In the genomic region with DNA sequence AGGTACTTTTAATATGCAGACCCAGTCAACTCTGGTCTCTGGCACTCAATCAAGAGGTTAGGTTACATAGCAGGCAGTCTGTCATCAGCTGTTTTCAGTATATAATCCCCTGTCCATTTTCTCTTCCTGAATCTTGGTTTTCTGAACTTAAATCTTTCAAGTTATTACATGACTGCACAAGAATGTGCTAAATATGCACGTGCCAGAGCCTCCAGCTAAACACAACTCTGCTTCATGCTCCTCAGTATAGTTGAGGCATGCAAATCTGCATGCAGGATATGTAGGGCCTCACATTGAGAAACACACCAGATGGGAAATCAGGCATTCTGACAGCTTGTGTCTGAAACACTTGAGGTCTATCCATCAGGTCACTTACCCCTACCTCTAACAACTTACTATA, we compare ENCODE assay signal across 15 mouse cellular contexts.
"Had no signal": no experiment of that assay in that cellular context is flagged by ENCODE, and none has a peak within 500 bp of the region (broad histone marks: within the 10 kb centered on the region; RNA-seq: fewer than 3 reads in every experiment).

No protein-coding gene starts in this region.

- H3K27me3 ChIP-seq: limb, embryonic 15.5 days; midbrain, embryonic 13.5 days had no signal

- DNase-seq: kidney, adult 8-10 months; kidney, postnatal 14 days; kidney, postnatal 4 days; left cerebral cortex, postnatal 4 days; liver, postnatal 0 days; lung, embryonic 14.5 days; thymus, adult 18-20 months; thymus, postnatal 4 days had no signal

- H3K27ac ChIP-seq: limb, embryonic 15.5 days; liver, embryonic 14.5 days; macrophage; midbrain, embryonic 10.5 days; midbrain, embryonic 13.5 days had no signal

- H3K4me1 ChIP-seq: limb, embryonic 15.5 days; midbrain, embryonic 10.5 days; midbrain, embryonic 13.5 days had no signal

- H3K4me3 ChIP-seq: limb, embryonic 15.5 days; midbrain, embryonic 10.5 days; midbrain, embryonic 13.5 days had no signal

- H3K36me3 ChIP-seq: limb, embryonic 15.5 days; midbrain, embryonic 10.5 days; midbrain, embryonic 13.5 days had no signal

- H3K9ac ChIP-seq: limb, embryonic 15.5 days; liver, embryonic 14.5 days; liver, postnatal 0 days; lung, embryonic 14.5 days; midbrain, embryonic 13.5 days had no signal

- H3K4me2 ChIP-seq: limb, embryonic 15.5 days; liver, embryonic 11.5 days; lung, embryonic 14.5 days; midbrain, embryonic 13.5 days had no signal

- ATAC-seq: liver, postnatal 0 days; lung, postnatal 0 days; midbrain, embryonic 13.5 days had no signal

- H3K9me3 ChIP-seq: limb, embryonic 15.5 days; midbrain, embryonic 10.5 days; midbrain, embryonic 13.5 days had no signal
